Mouse (Mus musculus) lung, postnatal 4 days (tissue): ENCODE results near the gene Uevld.
"Not testable (repeated sequence)": the region's sequence is repeated elsewhere in the genome, so short reads cannot be mapped to it uniquely, and the experiment has no call there.

ENCODE experiments used
- DNase-seq, 2 experiments: peaks; one replicate each; pipeline ENCODE4 v3.0.0; 2021

The Uevld gene

DNA sequence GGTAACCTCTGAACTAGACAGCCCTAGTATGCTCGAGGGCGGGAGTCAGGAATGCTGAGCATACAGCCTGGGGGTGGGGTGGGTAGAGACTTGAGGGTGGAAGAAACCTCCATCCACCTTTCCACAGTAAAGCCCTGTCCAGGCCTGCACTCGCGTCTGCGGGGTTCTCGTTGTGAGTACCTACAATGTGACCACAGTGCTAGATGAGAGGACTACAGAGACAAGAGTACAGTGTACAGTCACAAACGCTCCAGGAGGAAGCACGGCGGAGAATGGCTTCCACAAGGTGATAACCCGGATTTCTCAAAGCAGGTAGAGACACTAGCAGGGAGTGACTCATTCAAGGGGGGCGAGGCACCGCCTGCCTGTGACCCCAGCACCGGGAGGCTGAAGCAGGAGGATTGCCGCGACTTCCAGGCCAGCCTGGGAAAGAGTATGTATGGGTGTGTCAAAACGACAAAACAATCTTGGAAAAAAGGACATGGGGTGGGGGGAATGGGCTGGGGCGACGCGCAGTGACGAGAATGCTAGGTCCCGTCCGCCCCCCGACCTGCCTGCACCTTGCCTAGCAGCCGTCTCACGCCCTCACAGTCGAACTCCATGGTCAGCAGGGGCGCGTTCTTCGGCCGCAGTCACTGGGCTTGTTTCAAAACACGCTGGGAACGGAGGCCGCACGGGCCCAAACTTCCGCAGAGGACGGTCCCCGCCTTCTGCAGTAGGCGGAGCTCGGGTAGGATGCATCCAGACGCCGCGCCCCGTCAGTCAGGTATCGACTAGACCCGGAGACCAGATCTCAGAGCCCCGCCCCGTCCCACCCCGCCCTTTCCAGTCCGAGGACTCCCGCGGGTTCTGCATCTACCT lies at the start of gene Uevld:
Uevld (minus strand) TSS at position 697 of the 861 bp plus-strand sequence.
- DNase-seq: peak; percentile 96

DNA sequence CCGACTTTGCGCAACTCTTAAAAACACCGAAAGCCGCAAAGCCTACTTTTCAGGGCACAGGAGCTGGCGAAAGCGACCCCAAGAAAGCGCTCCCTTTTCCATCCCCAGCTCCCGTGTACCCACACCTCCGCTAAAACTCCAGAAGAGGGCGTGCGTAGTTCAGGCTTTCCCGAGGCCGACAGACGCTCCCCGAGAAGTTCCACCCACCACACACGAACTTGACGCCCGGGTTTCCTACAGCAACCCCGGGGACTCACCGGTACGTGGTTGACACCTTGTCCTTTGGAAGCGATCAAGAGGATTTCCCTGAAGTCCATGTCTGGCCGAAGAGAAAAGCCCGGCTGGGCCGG lies 49.5 kb upstream of the Uevld start:
- DNase-seq: no peak

DNA sequence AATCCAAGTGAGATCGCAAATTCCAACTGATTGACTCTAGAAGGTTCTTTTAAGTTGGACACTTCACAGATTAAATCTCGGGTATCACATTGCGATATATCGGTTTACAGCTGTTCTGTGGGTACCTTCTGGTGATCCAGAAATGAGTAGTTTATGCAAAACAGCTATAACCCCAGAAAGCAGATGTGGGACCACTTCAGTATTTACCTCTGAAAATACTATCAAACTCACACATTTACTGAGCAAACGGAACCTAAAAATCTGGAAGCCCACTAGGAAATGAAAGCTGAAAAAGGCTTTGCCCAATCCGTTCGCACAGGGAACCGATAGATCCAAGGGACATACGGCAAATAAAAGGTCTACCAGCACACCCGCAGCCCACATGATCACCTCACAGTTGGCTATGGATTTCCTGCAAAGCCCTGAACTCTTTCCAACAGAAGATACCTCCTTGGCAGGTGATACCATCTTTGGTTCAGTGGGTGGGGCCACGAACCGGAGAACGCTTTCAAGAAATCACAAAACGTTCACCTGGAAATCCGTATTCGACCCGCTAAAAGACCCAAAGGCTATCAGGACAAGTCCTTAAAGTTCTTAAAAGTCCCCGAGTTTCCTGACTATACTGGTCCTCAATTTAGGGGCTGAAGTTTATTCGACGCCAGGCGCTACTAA lies 48.9 kb upstream of the Uevld start:
- DNase-seq: no peak

DNA sequence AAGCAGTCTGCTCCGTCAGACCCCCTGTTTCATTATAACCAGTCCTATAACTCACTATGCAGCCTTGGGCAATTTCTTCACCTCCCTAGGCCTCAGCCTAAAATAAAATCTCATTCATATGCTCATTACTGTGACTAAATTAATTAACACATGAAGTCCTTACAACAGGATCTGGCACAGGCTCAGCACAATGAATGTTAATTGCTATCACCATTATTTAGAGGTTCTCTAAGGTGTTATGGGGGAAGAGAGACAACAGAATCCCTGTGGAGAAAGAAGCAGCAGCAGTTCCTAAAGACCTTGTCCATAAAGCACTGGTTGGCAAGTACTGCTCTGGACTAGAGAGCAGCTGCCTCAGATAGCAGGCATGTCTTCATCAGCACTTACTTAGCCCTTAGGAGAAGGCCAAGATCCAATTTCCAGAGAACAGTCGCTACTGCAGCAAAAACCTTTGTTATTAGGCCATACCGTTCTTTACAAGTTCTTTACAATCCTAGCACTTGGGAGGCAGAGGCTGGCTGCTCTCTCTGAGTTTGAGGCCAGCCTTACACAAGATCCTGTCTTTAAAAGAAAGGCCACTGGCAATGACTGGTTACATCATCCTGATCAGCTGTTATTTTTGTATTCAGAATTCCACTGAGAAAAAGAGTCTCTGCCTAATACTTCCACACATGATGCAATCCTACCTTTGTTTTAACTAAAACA lies 45.2 kb upstream of the Uevld start:
- DNase-seq: no peak

DNA sequence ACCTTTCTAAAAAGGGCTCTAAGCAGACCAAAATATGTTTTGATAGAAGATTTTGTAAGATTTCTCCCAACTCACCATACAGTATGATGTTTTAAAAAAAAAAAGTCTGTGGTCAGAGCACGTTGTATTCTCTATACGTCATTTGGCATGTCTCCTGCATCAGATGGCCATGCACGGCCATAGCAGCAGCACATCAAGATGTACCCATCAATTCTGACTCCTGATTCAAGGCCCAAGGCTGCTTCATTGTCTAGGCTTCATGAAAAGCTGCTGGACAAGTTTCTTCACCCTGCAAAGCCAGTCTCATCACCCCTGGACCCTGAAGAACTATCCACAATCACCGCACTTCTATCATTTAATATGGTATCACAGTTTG lies 43.6 kb upstream of the Uevld start:
- no peak for DNase-seq

DNA sequence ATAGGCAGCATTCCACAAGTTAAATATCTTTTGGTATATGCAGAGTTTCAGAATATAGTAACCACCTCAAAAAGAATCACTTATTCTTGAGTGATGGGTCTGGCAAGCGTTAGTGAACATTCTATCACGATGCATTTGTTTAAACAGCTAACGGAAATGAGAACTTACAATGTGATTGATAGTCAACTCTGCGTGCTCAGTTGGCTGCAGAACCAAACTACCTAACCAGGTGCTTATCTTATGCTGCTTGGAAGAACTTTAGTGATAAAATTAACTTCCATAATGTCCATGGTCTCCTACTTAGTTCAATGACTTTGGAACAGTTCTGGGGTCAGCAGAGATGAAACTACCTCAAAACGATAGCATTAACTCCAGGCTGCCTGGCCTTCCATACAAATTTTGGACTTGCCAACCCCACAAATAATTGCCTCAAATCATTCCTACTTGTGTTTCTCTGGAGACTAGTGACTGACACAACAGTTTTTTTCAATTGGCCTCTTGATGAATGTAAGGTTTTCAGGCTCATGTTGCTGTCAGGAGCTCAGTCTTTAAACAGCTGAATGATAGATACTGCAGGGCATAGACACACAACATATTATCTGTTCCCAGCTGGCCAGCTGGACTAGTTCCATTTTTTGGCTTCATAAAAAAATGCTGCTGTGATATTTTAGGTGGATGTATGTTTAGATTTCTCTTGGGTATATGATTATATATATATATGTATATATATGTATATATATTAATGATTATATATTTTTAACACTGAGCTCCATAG lies 43.0 kb upstream of the Uevld start:
- no peak for DNase-seq

DNA sequence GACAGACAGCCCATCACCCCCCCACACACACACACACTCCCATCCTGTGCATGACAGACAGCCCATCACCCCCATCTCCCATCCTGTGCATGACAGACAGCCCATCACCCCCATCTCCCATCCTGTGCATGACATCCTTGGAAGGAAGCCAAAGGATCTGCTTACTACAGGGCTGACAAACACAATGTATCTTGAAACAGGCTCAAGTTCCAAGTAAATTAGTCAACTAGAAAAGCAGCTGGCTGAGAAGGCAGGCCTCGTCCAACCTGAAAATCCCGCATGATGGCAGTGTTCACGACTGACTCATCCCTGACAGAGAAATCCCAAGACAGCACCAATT lies 42.3 kb upstream of the Uevld start:
- peak; percentile 58 to 78 for DNase-seq

DNA sequence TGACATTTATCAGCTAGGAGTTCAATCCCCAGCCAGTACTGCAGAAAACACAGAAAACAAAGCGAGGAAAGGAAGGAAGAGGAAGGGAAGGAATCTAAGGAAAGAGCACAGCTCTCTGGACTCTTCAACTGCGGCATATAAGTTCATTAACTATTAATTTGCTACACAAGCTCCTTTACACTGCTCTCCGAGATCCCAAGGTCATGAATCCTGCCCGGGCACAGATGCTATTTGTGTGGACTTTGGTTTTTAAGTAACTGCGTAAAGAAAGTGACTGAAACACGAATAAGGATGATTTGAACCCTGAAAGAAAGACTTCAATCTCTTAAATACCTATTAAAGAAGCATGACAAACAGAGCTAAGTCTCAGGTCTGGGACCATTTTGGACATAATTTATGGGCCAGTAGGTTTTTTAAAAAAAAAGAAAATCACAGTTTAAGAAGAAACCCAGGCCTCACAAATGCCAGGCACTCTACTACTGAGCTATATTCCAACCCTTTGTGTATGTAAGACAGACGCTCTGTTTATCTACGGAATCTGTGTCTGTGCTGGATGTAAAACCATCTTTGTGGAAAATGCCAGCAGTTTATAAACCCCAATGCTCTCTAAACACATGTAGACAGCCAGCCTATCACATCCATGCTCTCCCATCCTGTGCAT lies 41.8 kb upstream of the Uevld start:
- DNase-seq: no peak

DNA sequence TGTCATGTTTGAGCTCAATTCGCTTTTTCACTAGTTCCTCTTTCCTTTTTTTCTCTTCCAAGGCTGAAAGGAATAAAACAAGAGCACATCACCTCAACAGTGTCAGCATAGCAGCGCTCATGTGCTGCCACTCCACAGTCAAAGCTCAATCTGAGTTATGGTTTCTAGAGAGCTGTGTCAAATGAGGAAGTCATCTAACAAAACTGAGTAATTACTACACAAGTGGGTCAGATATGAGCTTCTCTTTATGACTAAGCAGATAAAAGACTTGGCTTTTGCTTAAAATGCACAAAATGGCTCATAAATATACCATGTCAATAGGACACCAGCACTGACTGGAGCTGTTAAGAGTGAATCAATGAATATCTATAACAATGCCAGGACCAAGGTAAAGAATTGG lies 40.6 kb upstream of the Uevld start:
- no peak for DNase-seq

DNA sequence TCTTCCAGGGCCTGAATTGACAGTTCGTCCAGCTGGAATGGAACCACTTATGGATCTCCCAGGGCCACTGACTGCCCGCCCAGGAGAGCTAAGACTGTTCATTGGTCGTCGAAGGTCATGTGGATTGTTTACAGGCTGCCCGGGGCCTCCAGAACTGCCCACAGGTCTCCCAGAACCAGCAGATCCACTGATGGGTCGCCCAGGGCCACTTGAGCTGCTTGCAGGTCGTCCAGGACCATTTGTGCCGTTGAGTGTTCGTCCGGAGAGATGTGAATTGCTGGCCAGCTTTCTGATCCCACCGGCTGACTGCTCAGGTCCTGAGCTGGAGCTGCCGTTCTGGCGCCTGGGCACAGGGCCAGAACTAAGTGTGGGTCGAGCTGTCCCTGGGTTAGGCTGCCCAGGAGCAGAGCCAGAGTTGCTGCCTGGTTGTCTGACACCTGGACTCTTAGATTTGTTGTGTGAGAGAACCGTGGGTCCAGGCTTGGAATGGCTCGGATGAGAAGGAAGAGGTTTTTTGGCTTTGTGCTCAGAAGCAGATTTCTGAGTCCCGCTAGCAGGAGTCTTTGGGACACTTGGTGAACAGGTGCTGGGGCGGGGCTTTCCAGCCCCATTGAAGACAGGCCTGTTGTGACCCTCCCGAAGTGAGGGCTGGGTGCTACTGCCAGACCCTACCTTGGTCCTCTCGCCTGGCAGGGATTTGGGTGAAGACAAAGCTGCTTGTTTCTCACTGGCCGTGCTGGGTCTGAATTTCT lies 39.5 kb upstream of the Uevld start:
- no peak for DNase-seq

DNA sequence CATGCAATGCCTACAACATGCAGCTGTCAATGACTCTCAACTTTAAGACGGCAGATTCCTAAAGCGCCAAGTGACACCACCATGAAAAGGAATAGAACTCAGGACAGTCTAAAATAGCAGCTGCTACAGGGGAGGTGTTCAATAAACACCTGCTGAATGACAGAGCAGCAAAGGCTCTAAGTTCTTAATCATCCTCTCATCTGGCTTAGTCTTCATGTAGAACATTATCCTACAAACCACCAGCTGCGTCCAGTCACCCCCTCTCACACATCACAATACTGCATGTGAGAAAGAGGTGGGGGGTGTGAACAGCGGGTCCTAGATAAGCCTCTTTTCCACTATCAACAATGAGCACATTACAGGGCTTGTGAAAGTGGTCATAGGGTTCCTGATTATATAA lies 38.7 kb upstream of the Uevld start:
- DNase-seq: no peak

DNA sequence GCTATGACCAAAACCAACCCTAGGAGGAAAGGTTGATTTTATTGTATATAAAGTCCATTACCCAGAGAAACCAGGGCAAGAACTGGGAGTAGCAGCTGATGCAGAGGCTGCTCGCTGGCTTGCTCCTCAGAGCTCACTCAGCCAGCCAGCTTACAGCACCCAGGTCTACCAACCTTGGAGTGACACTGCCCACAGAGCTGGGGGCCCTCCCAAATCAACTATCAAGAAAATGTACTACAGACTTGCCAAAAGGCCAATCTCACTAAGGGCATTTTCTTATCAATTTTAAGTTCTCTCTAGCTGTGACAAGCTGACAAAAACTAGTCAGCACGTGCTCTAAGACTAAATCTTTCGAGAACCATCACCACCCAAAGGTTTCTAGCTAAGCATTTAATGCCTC lies 37.2 kb upstream of the Uevld start:
- no peak for DNase-seq

DNA sequence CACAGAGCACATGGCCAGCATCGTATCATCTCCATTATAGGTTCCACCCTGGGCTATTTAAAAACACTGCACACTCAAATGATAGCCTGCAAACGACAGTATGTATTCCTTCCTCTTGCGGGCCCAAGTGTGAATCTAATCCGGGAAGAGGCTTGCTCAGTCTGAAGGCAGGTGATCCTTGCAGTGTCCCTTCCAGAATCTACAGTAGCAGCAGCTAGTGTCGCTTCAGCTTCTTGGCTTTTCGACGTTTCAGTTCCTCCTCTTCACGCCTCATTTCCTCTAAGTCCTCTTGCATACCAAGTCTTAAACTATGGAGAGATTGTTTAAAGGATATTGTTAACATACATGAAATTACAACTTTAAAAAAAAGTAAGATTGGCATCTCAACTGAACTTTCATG lies 34.8 kb upstream of the Uevld start:
- DNase-seq: no peak

DNA sequence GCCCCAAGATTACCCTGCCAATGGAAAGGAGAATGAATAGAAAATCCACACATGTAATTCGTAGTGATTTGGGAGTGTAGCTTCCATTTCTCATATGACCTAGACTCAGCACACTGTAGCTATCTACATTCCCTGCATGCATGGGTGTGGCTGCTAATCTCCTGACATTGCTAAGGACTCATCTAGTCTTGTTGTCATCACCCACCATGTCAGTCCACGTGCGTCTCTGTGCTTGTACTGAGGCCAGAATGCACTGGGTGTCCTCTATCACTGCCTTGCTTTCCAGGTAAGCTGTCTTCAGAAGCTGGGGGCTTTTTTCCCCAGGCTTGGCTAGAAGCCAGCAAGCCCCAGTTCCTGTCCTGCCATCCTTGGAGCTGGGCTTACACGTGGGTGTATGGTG lies 31.1 kb upstream of the Uevld start:
- not testable (repeated sequence) for DNase-seq

DNA sequence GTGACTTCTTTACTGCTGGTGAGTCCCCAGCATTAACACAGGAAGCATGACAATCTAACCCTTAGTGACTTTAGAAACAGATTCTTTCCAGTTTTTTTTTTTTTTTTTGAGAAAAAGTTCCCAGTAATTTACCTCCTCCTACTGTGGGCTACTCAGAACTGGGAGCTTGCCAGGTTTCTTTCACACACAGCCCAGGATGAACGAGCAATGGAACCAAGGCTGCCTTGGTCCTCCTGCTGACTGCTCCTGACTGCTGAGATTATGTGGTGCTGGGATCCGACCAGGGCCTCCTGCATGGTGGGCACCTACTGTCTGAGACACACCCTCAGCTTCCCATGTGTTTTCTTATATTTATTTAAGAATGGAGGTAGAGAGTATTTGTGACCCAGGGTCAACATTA lies 28.7 kb upstream of the Uevld start:
- DNase-seq: no peak

DNA sequence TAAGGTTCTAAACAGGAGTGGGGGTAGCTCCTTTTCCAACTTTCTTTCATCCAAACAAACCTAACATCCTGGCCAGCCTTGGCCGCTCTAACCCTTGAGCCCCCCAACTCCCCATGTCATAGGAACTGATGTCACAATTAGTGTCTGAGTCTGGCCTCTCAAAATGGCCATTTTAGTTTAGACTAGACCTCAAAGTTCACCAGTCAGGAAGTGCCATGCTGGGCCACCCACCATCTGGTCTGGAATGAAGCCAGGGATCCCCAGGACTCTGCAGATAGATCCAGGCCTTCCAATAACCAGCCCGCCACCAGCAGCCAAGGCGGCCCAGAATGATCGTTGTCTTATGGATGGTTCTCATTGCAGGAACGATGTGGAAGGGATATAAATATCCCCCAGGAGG lies 28.3 kb upstream of the Uevld start:
- DNase-seq: peak; percentile 69 to 81

DNA sequence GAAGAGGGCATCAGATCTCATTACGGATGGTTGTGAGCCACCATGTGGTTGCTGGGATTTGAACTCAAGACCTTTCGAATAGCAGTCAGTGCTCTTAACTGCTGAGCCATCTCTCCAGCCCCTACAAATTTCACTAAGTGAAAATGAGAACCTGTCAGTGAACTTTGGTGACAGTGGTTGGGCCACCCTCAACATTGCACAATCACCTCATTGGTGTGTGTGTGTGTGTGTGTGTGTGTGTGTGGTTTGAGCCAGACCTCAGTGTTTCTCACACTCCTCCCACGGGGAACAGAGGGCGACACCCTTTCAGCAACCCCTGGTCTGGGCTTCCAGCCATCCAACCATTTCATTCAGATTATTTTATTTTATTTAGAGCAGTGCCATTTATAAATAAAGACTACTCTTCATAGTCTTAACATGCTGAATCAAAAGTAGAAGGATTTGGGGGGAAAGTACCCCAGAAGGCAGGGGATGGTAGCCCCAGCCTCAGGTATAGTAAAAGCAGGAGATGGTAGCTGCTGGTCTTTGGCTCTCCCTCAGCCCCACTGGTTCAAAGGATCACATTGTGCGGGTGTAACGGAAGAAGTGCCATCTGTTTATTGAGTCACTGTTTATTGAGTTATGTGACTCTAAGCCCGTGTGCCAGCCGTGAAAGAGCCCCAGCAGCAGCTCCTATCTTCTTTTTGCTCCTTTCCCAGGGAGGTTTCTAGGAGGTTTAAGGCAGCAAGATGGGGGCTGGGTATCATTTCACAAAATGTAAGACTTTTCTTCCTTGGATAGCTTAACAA lies 27.6 kb upstream of the Uevld start:
- peak; percentile 68 to 72 for DNase-seq

DNA sequence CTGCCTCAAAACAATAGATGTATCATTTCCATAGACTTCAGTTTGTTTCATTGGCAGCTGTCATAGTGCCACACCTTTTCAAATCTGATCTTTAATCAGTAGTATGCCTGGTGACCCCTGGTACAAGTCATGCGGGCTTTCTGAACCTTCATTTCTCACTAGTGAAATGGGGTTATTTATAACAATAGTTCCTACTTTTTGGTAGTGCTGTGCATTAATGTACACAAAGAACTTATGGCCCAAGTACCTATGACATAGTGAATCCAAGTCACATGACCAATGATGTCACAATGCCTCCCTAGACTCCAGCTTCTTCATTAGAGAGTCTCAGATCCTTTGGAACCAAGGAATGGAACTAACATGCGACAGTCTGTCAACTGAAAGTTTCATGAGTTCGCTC lies 25.0 kb upstream of the Uevld start, which contains the start of gene Gm9999:
Gm9999 (plus strand) TSS at position 301 of the 400 bp plus-strand sequence.
- no peak for DNase-seq

DNA sequence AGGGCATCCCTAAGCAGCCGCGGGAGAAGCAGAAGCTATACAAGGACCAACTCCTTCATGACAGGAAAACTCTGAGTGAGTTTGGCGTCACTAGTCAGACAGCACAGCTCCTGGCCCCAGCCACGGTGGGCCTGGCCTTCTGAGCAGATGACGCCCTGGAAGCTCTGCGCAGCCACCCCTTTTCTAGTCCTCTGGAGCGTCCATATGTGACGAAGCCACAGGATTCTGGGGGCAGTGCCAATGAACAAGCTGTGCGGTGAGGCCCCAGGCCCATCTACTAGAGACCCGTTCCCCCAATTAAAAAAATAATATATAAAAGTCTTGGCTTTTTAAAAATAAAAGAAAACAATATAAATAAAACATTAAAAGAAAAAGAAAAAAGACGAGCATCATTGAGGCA lies 17.1 kb upstream of the Uevld start:
- DNase-seq: no peak

DNA sequence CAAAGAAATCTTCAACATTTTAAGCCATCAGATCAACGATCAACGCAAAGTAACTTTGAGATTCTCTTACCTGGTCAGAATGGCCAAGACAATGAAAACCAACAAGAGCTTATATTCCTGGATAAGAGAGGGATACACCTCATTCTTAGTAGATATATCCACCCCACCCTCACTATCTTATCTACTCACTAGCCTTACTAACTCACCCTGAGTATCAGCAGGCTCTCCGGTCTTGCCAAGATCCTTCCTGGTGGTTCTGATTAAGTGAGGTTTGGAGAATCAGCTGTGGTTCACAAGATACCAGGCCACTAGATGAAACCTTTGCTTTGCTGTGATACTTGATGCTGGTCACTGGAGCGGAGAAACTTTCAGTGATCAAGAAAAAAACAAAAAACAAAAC lies 16.3 kb upstream of the Uevld start:
- no peak for DNase-seq

DNA sequence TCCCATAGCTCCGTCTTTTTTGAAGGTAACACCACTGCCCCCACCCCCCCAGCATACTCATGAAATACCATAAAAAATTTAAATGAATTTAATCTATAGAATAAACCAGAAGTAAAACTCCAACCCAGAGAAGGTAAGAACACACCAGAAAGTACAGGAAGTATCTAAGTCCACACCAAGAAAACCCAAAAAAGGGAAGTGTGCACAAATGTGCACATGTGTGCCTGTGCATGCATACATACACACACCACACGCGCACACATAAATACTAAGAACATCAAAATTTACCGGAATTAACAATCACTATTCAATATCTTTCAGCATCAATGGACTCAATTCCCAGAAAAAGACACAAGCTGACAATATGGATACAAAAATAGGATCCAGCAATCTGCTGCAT lies 11.6 kb upstream of the Uevld start:
- DNase-seq: no peak
